Mouse (Mus musculus) monocyte, adult 2 months (primary cell): ENCODE data around the gene Foxe1.

Experiments used
- DNase-seq, 2 experiments: peaks; one replicate each; pipeline ENCODE4 v3.0.0; 2022; ENCODE audit warnings: low spot score in 2 of 2, low read depth in 1 of 2

The Foxe1 gene

GRCm38 (mm10) chr4:46347580-46348515, 4.4 kb downstream of the Foxe1 start:
- no peak for DNase-seq

GRCm38 (mm10) chr4:46348897-46349296, 5.5 kb downstream of the Foxe1 start:
- DNase-seq, result no peak

GRCm38 (mm10) chr4:46349530-46349929, 6.1 kb downstream of the Foxe1 start:
- DNase-seq, result no peak

GRCm38 (mm10) chr4:46353045-46353444, 9.6 kb downstream of the Foxe1 start:
- no peak for DNase-seq

GRCm38 (mm10) chr4:46356351-46357133, 13.1 kb downstream of the Foxe1 start:
- DNase-seq, result peak in 1 of 2 experiments; percentile 51

GRCm38 (mm10) chr4:46359539-46360253, 16.3 kb downstream of the Foxe1 start:
- no peak for DNase-seq

GRCm38 (mm10) chr4:46361258-46361657, 17.8 kb downstream of the Foxe1 start:
- DNase-seq, result no peak

- no peak for DNase-seq
These were observed 21.0 kb downstream of the Foxe1 start for GRCm38 (mm10) chr4:46364360-46364759.

- DNase-seq, result no peak
These were observed 24.1 kb downstream of the Foxe1 start for GRCm38 (mm10) chr4:46367487-46367959.

- DNase-seq, result no peak
These were observed 25.7 kb downstream of the Foxe1 start for GRCm38 (mm10) chr4:46369070-46369469.

GRCm38 (mm10) chr4:46370406-46370805, 27.0 kb downstream of the Foxe1 start:
- no peak for DNase-seq

GRCm38 (mm10) chr4:46371030-46371429, 27.6 kb downstream of the Foxe1 start:
- no peak for DNase-seq

GRCm38 (mm10) chr4:46374455-46374854, 31.0 kb downstream of the Foxe1 start:
- peak in 1 of 2 experiments; percentile 21 for DNase-seq

GRCm38 (mm10) chr4:46374869-46375368, 31.5 kb downstream of the Foxe1 start:
- peak in 1 of 2 experiments; percentile 60 for DNase-seq

- DNase-seq, result no peak
These were observed 45.1 kb downstream of the Foxe1 start for GRCm38 (mm10) chr4:46388556-46388955.

GRCm38 (mm10) chr4:46389013-46389611, 45.7 kb downstream of the Foxe1 start, which contains the start of gene Trmo:
TSS of gene Trmo (minus strand) at chr4:46389437.
- peak; percentile 82 to 88 for DNase-seq

- DNase-seq, result peak in 1 of 2 experiments; percentile 30
These were observed 46.4 kb downstream of the Foxe1 start for GRCm38 (mm10) chr4:46389612-46390341.

GRCm38 (mm10) chr4:46390390-46390970, 47.1 kb downstream of the Foxe1 start:
- peak; percentile 49 to 74 for DNase-seq

GRCm38 (mm10) chr4:46394388-46394787, 51.0 kb downstream of the Foxe1 start:
- DNase-seq, result no peak
